Mouse (Mus musculus) liver, embryonic 14 days (tissue): ENCODE results near the gene Calhm4. TPM values are rescaled to one million over a fixed set of nuclear protein-coding genes. Genes with fewer than 3 reads are reported as not detected.

Source experiments
- polyA plus RNA-seq: library from polyadenylated mRNA; depleted of rRNA; stranded (reverse); fragments of >200 nt; gene quantifications from 2 replicates; pipeline ENCODE4 v1.2.3, GENCODE M21; 2012; rRNA removed

Calhm4 gene
- not detected in 2 replicates for polyA plus RNA-seq

GRCm38 (mm10) chr10:34044210-34044609, at the start of gene Calhm4:
Gene Calhm4 (minus strand): TSS chr10:34044310.

GRCm38 (mm10) chr10:34037401-34037800, 6.7 kb downstream of the Calhm4 start, which contains the start of gene Trappc3l:
Gene Trappc3l (plus strand): TSS chr10:34037597.

GRCm38 (mm10) chr10:34019302-34020075, 24.6 kb downstream of the Calhm4 start, which contains the start of gene Rwdd1:
Gene Rwdd1 (minus strand): TSS chr10:34019624.

Other genes starting within 250 kb of the Calhm4 start
- not detected in 2 replicates for gene Sult3a1, start 186.6 kb downstream of the Calhm4 start, polyA plus RNA-seq
- gene Rsph4a, start 139.2 kb downstream of the Calhm4 start, polyA plus RNA-seq = not detected in 2 replicates
- 4.2 and 4.9 TPM in 2 replicates for gene Zup1, start 93.0 kb downstream of the Calhm4 start, polyA plus RNA-seq
- gene Rwdd1, start 24.7 kb downstream of the Calhm4 start, polyA plus RNA-seq = 36.1 and 37.6 TPM in 2 replicates
- not detected in 2 replicates for gene Trappc3l, start 6.7 kb downstream of the Calhm4 start, polyA plus RNA-seq
- gene Calhm5, start 52.2 kb upstream of the Calhm4 start, polyA plus RNA-seq = 0.01 and 0.02 TPM in 2 replicates
- gene Calhm6, start 83.7 kb upstream of the Calhm4 start, polyA plus RNA-seq = 0.77 and 1.1 TPM in 2 replicates
- gene Dse, start 163.4 kb upstream of the Calhm4 start, polyA plus RNA-seq = 2.8 and 3.7 TPM in 2 replicates
- gene Tspyl1, start 237.9 kb upstream of the Calhm4 start, polyA plus RNA-seq = 10.2 and 12.1 TPM in 2 replicates